Mouse (Mus musculus): ENCODE measurements around the gene Hs6st3.

- no peak for TF ChIP-seq CTCF (IDR thresholded peaks at IDR 0.05; ENCODE audit: extremely low read depth, insufficient read depth, low read length)
- TF ChIP-seq POLR2A (IDR thresholded peaks at IDR 0.05; ENCODE audit: extremely low read depth, insufficient read depth, low read length), result no peak
Observed at GRCm38 (mm10) chr14:119714712-119715111, 576.6 kb downstream of the Hs6st3 start.

Measured in cortical plate, adult 2 months (tissue).